Mouse (Mus musculus): ENCODE measurements around the gene Odf4.

Odf4 gene

GRCm38 (mm10) chr11:68901351-68902046 is 25.4 kb downstream of the Odf4 start, which contains the start of gene Rpl26:
Rpl26 (plus strand) TSS chr11:68901583.
- DNase-seq: peak; percentile 99

DNA sequence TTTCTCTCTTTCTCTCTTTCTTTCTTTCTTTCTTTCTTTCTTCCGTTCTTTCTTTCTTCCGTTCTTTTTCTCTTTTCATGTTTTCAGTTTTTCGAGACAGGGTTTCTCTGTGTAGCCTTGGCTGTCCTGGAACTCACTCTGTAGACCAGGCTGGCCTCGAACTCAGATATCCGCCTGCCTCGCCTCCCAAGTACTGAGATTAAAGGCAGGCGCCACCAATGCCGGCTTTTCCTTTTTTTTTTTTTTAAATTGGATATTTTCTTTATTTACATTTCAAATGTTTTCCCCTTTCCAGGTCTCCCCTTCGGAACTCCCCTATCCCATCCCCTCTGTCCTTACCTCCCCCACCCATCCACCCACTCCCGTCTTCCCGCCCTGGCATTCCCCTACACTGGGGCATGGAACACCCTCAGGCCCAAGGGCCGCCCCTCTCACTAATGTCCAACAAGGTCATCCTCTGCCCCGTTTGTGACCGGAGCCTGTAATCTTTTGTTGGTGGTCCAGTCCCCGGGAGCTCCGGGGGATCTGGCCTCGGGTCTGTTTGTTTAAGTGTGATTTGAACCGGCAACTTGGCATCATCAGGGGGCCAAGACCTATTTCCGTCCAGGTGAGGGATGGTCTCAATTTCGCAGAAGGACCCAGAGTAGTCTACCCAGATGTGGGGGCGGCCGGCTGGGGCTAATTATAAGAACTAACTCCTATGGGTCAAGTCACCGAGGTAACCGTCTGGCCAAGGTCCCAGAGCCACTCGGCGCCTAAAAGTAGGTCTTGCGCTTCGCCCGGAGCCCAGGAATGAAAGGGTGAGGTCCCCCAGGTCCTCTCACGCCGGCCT is 26.1 kb downstream of the Odf4 start:
- no peak for DNase-seq

DNA sequence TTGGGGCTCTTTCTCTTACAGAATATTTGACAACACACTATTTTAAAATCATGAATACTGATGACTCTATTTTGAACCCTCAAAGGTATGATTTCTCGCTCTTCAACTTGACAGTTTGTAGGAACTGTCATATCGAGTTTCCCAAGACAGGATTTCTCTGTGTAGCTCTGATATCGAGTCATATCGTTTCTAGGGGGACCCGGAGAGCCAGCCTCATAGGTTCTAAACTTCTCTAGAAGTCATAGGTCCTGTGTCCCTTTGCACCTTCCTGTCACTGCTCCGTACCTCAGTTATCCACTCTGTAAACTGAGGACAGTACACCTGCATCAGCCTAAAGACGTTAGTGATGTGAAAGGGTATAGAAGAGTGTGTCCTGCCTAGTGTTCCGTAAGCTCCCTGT is 27.1 kb downstream of the Odf4 start:
- DNase-seq: no peak

DNA sequence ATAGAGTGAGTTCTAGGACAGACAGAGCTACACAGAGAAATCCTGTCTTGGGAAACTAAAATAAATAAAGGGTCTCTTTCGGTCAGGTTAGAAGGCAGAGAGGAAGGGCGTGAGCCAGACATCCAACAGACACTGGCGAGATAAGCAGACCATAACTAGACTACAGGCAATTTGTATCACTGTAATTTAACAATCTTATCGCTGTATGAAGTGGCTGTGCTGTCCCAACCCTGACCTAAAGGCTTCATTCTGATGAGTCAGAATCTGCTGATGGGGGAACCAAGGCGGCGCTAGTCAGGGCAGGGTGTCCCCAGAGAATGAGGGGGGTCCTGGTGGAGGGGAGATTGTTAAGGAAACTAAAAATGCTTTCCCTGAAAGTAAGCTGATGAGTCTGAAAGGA is 28.1 kb downstream of the Odf4 start:
- DNase-seq: no peak

DNA sequence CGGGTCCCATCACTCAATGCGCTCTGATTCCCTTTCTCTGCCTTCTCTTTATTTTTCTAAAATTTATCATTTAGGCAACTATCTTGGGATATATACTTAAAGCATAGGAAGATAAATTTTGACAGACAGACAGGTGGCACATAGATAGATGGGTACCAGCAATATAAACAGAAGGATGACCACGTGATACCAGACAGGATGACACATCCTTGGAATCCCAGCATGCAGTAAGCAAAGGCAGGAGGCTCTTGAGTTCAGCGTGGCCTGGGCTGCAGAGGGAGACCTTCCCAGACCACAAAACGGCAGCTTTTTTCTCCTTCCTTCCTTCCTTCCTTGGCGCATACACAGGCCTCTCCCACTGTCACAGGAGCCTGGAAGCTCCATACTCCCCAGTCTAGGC is 29.0 kb downstream of the Odf4 start:
- no peak for DNase-seq

GRCm38 (mm10) chr11:68897120-68897519 is 29.8 kb downstream of the Odf4 start:
- DNase-seq: peak; percentile 50 to 57

DNA sequence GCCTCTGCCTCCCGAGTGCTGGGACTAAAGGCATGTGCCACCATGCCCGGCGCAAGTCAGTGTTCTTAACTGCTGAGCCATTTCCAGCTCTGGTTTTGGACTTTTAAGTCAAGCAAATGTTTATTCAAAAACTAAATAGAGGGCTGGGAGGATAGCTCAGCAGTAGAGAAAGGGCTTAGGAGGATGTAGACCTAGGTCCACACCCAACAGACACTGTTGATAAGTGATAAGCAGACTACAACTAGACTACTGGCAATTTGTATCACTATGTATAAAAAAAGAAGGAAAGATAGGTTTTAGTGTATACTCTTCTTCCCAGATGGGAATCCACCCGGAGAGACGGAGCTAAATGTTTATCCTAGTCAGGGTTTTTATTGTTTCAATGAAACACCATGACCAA is 30.6 kb downstream of the Odf4 start:
- DNase-seq: no peak

DNA sequence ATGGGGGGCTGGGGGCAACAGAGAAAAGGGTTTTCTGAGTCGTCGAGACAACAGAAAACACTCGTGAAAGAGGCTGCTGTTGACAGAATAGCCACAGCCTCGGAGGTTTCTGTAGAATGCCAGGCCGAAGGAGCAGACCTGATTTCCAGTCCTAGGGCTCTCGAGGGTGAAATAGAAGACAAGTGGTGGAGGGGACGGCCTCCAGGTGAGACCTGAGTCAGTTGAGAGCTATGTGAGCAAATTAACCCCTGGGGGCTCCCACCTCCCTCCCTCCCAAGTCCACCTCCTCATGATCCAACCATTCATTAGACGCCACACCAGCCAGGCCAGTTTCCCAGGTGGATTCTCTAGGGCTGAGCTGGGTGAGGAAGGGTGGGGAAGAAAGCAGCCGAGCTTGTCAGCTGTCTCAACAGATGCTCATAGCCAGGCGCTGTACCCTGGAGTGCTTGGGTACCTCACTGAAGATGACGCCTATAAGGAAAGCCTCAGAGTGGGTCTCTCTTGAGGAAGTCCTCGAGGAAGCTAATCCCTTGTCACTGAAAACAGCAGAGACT is 32.9 kb downstream of the Odf4 start:
- no peak for DNase-seq

DNA sequence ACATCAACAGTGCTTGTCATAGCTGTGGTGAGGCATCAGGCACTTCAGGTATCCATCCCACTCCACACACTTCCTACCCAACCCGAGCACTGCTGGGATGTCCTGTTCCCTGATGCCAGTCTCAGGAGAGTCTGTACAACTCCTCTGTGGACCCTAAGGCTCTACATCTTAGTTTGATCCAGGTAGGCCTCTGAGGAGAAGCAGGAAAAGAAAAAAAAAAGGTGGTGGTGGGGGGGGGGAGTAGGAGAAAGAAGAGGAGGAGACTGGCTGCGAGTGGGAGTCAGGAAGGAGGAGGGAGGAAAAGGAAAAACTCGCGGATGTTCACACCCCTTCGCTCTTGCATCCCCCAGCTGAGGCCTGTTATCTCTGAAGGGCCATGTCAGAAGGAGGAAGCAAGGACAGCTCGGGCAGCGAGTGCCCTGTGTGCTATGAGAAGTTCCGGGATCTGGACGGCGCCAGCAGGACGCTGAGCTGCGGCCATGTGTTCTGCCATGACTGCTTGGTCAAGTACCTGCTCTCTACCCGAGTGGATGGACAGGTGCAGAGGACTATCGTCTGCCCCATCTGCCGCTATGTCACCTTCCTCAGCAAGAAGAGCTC is 34.5 kb downstream of the Odf4 start:
- no peak for DNase-seq

GRCm38 (mm10) chr11:68891823-68892222 is 35.1 kb downstream of the Odf4 start:
- DNase-seq: no peak

DNA sequence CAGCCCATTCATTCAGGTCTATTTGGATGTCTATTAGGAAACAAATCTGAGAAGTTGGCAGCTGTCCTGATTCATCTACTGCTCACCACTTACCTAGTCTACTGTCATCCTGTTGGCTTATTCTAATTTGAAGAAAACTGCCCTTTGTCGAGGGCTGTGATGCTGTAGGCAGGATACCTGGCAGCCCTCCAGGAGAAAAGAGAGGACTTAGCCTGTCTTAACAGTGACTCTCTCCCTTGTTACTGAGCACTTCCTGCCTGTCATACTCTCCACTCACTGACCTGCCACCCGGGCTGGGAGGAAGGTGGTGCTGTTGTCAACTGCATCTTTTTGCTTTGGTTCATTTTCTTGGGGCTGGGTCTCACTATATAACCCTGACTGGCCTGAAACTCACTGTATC is 36.3 kb downstream of the Odf4 start:
- DNase-seq: peak in 1 of 2 experiments; percentile 20

DNA sequence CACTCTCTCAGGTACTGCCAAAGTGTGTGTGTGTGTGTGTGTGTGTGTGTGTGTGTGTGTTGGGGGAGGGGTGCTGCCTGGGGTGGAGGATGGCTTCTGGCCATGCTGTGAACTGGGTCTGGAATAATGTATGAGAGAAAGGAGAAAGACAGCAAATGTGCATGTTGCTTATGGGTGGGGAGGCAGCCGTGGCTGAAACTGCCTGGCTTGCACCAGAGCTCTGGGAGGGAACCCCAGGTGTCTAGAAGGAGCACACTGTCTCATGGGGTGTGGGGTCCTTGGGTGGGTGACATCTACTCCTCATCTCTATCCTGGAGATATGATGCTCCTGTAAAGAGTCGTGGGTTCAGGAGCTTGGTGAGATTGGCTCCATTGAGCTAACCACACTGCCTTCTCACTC is 38.2 kb downstream of the Odf4 start:
- DNase-seq: peak in 1 of 2 experiments; percentile 21

DNA sequence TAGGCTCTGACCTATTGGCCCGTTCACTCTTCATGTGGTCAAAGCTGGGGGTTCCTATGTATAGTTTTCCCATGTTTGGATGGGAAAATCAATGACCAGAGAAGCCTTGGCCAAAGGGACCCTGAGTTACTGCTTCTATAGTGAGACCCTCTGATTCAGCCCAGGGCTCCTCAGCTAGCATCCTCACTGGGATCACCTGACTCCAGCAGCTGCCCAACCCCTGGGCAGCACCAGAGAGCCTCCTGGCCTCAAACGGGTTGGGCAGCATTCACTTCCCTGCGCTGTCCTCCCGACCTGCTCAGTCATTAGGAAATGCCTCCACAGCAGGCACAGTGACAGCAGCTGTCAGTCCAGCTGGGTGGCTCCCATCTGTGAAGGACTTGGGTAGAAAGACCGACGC is 38.6 kb downstream of the Odf4 start, which contains the start of gene Rnf222:
Gene Rnf222 (plus strand): TSS at position 301 of the 400 bp plus-strand sequence.
- DNase-seq: no peak

DNA sequence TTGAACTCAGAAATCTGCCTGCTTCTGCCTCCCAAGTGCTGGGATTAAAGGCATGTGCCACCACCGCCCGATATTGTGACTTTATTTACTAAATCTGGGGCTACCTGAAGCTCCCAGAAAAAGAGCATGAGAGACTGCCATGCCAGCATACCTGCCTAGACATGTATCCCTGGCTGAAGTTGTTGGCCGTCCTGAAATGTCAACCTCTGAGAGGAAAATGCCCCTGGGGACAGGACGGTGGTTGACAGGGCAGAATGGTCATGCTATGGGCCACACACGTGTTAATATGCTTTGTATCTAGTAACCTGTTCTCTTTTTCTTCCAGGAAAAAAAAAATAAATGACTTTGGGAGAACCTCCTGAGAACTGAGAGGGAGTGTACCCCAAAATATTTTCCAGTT is 40.8 kb downstream of the Odf4 start:
- DNase-seq: no peak

DNA sequence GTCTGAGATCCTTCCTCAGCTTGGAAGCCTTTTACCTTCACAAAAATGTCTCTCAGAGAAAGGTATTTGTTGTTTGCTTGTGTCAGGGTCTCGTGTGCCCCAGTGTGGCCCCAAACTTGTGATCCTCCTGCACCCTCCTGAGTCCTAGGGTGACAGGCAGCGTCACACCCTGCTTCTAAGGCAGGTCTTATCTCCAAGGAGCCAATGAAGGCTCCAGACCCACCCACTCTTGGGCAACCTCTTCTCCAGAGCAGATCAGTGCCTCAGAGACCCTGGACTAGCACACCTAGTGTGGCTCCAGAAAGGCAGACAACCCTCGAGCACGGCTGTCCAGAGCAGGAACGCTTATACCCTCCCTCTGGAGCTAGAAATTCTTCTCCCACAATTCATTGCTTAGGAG is 42.5 kb downstream of the Odf4 start:
- DNase-seq: no peak

GRCm38 (mm10) chr11:68883843-68884242 is 43.0 kb downstream of the Odf4 start:
- DNase-seq: no peak

DNA sequence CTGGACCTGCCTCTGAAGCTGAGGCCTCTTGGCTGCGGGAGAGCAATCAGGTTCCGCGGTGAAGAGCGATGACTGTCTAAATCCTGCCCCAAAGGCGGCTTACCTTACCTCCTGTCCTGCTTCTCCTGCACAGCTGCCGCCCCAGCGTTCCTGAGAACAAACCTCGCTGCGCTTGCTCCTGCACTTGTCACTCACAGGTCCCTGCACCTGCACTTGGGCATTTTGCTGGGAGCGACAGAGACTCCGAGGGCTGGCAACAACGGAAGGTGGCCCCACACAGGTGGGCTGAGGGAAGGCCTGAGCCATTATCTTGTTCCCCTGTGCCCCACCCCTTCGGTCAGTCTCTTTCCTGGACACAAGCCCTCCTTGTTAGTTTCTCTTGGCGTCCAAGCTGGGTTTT is 44.8 kb downstream of the Odf4 start:
- no peak for DNase-seq

DNA sequence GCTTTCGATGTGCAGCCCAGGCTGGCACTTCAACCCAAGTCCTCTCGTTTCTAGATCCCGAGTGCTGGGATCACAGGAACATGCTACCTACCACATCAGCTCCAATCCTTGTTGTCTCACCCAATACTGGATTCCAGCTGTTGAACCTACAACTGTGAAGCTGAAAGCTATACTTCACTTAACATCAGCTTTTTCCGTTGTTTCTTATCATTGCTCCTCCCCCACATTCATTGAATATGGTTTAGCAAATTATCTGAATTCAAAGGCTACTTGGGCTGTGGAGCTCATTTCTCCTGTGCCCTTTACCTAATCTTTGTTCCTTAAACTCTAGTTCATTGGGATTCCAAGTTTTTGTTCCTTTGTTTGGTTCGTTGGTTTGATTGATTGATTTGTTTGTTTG is 48.1 kb downstream of the Odf4 start:
- DNase-seq: no peak

- peak; percentile 74 to 82 for DNase-seq
Measured at GRCm38 (mm10) chr11:68874841-68875240, 52.0 kb downstream of the Odf4 start.
